Mouse (Mus musculus): ENCODE data around the gene Hadhb.
A peak's percentile ranks its signal among the peaks of the same experiment; 100 is the strongest.

Hadhb gene

DNA sequence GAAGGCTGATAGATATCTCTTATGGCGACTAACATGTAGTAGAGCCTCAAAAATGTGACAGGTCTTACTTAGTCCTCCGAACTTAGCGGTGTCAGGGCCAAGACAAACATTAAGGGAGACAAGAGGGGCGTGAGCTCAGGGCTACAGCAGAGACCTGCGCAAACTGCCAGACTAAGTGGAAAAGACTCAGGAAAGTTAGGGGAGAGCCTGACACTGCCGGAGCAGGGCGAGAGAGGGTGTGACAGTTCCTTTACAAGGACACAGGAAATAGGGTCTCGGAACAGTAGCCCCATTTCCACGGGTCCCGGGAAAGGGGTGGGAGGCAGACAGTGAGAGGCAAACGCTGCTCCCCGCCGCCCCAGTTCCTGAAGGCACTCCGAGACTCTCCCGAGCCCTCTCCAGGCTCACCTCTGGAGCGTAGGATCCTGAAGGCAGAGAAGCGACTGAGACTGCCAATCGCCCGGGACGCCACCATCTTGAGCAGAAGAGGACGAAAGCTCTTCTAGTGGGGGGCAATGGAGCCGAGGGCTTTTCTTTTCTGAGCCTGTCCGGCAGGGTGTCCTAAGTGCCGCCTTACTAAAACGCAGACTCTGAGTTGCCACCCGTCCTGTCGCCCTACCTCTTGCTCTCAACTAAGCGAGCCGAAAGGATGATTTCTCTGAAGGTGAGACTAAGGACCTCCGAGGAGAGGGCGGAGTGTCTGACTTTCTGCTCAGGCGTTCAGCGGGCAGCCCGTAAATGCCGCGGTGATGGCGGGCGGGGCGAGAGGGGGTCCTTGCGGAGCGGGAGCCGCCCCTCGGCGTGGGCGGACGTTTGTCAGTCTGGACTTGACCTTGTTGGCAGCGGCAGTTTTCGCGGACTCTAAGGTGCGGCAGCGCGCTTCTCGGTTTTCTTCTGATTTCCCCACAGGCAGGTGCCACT is at the start of gene Hadhb, which contains the start of gene Hadha:
Hadhb (plus strand) TSS at position 775 of the 921 bp plus-strand sequence.
Hadha (minus strand) TSS at position 689 of the 921 bp plus-strand sequence.
- DNase-seq (ENCODE audit: extremely low spot score, low read depth, low spot score): peak; percentile 58

DNA sequence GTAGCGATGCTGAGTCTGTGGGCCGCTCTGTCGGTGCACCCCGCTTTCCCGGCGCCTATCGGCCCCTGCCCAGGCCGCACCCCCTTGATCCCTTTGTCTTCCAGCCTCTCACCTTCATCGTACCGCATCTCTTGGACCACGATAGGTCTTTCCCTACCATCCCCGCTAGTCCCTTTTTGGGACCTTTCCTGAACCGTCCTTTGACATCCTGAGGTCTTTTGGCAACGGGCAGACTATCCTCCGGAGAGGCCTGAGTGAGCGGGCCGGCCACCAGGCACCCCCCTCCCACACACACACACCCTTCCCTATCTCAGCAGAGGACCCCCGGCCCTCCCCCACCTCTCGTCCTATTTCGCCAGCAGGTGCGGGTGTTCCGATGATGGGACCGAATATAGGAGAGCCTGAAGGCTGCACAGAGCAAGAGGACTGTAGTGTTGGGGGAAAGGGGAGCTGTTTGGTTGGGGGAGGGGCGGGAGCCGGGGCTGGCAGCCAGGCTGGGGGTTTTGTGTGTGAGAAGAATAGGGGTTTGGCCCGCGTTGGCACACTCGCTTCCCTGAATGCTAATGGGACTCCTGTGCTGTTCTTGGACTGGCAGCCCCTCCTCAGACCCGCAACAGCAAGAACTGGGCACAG is 49.3 kb upstream of the Hadhb start, which contains the start of gene 3110082J24Rik:
3110082J24Rik (minus strand) TSS at position 419 of the 633 bp plus-strand sequence.
- DNase-seq (ENCODE audit: extremely low spot score, low read depth, low spot score): no peak

DNA sequence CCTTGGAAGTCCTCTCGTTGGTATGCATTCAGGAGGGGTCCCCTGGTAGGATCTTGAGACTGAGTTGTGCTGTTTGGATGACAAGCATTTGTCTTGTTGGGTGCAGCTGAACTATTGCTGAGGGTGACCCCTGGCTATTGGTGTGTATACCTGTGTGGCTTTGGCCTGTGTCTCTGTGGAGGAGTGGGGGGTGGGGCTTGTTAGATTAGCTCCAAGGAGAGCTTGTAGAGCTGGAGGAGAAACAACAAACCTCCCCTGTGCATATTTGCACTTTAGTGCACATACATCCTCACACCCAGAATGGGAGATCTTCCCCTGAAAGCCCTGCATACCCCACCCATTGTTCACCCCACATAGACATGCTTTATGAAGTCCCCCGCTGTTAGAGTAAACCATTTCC is 48.3 kb upstream of the Hadhb start:
- DNase-seq (ENCODE audit: extremely low spot score, low read depth, low spot score): no peak

DNA sequence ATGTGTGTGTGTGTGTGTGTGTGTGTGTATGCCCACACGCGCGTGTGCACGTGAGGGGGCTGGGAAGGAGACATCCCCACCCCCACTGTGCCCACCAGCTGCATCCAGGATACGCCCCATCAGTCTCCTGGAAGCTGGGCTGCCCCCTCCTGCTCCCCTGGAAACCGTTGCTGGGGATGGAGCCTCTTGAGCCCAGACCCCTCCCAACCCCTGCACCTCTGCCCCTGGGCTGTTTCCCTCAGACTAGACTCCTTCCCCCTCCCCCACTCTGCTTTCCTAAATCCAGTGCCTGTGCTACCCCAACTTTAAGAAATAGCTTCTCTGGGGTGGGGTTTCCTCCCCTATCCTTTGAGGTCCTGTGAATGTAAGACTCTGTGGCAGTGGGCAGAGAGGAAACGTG is 47.9 kb upstream of the Hadhb start:
- no peak for DNase-seq (ENCODE audit: extremely low spot score, low read depth, low spot score)

DNA sequence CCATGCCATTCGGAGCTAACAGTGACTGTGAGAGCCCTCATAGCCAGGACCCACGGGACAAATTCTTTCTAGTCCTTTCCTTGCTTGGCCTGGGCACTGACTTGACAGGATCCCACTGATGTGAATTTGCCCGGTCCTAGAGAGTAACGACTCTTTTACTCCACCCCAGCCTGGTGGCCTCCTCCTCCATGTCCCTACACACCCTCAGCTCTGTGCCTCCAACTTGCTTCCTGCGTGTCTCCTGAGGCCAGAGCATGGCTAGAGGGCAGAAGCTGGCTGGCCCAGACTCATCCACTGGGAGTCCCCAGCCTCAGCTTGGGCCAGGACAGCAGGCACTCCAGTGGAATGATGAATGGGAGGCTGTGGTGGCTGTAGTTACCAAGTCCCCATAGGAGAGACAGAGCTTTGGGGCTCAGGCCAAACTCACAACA is 47.4 kb upstream of the Hadhb start:
- no peak for DNase-seq (ENCODE audit: extremely low spot score, low read depth, low spot score)

DNA sequence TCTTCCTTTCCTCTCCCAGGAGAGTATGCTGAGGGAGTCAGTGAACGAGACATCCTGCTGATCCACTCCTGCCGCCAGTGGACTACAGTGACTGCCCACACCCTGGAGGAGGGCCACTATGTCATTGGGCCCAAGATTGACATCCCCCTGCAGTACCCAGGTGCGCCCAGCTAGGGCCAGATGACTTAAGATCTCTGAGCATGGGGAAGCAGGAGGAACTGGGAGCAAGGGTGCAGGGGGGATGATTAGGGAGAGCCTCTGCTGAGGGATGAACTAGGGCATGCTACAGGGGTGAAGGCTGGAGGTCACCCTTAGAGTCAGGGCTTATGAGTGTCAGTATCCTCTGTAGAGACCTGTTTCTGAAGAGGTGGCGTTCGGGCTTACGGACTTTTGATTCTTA is 46.8 kb upstream of the Hadhb start:
- no peak for DNase-seq (ENCODE audit: extremely low spot score, low read depth, low spot score)

DNA sequence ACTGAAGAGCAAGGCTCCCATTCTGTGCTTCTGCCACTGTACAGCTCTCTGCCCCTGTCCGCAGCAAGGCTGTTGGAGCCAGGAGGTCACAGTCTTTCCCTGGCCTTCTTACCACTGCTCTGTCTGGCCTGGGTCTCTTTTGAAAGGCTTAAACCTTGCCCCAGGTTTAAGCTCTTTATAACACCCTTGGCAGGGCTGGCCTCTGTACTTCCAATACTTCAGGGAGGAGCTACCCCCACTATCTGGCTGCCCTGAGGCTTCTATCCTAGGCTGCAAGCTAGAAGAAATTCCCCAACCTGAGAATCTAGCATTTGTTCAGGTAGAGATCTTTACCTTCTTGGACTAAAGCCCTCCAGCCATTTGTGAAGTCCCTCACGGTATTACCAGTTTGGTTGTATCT is 45.1 kb upstream of the Hadhb start:
- DNase-seq (ENCODE audit: extremely low spot score, low read depth, low spot score): no peak

DNA sequence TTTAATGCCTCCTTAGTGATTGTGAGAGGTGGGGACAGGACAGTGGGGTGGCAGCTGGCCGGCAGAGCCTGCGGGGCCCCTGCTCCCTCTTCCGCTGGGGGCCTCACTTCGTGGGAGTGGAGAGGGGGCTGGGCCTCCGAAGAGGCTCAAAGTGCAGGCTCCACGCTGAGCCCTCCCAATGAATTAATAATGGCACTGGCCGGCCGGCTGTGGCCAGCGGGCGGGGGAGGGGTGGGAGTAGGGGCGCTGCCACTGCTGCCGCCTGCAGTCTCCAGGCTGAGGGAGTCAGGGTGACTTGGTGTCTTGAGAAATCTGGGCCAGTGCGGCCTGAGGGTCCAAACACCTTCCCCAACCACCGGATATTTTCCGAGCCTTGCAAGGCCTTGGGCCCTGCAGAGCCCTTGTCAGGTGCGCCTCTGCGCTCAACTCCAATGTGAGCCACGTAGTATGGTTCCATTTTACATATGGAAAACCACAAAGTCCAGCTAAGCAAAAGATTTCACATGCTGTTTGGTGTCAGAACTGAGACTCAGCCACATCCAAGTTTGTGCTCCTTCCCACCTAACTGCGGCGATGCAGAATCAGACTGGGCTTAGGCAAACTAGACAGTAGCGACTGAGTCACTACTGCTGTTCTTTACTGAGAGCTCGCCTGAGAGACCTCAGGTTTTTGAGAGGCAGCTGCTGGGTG is 44.5 kb upstream of the Hadhb start:
- no peak for DNase-seq (ENCODE audit: extremely low spot score, low read depth, low spot score)

DNA sequence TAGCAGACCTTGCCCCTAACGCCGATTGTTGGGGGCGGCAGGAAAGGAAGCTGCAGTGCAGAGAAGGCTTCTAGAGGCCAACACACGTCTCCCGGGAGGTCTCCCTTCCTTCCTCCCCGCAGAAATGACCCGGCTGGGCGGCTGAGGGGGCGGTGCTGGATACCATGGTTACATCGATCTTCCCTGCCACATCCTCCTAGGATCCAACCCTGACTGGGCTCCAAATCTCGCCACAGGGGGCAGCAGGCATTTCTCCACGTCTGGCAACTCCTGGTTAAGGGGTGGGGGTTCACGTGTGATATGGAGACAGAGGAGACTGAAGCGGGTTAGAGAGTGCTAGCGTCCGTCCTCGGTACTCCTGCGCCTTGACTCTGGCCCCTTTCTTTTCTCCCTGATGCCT is 43.9 kb upstream of the Hadhb start:
- DNase-seq (ENCODE audit: extremely low spot score, low read depth, low spot score): no peak

DNA sequence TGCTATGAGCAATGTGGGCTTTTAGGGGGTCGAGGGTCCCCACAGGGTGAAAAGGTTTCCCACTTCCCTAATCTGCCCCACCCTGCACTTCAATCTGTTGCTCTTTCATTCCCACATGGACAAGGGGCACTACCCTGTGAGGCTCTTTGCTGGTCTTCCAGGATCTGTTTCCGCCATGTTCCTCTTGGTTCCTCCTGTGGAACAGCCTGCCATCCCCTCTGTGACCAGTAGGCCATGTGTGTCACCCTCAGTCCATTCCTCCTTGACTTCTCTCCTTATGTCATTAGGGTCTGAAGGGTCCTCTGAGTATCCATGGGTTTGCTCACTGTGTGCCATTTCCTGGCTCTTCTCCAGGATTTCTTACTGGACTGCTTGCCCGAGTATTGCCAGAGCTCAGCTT is 43.3 kb upstream of the Hadhb start:
- no peak for DNase-seq (ENCODE audit: extremely low spot score, low read depth, low spot score)

DNA sequence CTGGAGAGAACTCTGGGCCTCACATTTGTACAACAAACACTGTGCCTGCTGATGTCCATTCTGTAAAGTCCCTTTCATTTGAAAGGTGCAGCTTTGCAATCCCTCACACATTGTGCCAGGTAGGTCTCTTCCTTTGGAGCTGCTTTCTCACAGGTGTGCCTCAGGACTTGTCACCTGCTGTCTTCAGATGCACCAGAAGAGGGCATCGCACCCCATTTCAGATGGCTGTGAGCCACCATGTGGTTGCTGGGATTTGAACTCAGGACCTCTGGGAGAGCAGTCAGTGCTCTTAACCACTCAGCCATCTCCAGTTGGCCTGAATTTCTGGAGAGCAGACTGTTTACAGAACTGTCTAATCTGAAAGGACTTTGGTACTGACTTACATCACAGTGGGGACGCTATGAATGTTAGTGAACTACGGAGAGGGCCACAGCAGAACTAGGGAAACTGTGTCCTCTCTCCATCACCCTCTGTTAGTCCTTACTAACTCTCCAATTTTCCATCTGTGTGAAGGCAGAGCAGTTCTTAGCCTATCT is 42.4 kb upstream of the Hadhb start:
- DNase-seq (ENCODE audit: extremely low spot score, low read depth, low spot score): no peak

DNA sequence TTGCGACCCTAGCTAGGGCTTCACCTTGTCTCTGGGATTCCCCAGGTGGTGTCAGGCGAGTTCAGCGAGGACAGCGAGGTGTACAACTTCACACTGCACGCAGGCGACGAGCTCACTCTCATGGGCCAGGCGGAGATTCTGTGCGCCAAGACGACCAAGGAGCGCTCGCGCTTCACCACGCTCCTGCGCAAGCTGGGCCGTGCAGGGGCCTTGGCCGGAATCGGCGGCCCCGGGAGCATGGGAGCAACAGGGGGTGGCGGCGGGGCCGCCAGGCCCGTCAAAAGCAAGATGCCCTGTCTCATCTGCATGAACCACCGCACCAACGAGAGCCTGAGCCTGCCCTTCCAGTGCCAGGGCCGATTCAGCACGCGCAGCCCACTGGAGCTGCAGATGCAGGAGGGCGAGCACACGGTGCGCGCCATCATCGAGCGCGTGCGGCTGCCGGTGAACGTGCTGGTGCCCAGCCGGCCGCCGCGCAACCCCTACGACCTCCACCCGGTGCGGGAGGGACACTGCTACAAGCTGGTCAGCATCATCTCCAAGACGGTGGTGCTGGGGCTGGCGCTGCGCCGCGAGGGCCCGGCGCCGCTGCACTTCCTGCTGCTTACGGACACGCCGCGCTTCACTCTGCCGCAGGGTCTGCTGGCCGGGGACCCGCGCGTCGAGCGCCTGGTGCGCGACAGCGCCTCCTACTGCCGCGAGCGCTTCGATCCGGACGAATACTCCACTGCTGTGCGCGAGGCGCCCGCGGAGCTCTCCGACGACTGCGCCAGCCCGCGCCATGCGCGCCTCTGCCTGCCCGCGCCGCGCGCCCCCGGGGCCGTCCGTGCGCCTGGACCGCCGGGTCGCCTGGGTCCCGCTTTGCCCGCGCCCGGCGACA is 40.9 kb upstream of the Hadhb start:
- DNase-seq (ENCODE audit: extremely low spot score, low read depth, low spot score): no peak

DNA sequence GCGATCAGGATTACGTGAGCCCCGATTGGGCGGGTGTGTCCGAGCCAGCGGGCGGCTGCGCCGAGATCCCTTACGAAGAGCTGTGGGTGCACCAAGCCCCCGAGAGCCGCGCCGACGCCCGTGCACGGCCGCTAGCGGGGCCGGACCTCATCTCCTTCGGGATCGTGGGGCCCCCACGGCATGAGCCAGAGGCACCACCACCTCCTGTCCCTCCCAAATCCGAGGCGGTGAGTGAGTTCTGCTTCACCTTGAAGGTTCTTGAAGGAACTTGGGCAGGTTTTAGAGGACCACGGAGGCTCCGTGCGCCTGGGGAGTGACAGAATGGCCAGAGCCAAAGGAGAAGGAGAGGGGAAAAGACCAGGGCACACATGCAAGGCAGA is 40.3 kb upstream of the Hadhb start:
- no peak for DNase-seq (ENCODE audit: extremely low spot score, low read depth, low spot score)

DNA sequence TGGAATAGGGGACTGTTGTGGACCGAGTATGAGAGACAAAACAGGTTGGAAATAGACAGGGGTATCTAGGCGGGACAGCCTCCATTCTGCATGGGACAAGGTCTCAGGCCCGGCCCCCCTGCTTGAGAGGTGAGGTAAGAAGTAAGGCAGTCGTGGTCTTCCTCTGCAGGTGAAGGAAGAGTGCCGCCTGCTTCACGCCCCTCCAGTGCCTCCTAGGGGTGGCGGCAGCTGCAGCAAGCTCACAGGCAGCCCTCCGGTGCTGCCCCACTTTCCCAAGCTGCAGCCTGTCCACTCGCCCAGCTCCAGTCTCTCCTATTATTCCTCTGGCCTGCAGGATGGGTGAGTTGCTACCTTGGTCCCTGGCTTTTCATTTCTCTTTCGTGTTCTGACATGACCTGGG is 39.3 kb upstream of the Hadhb start:
- DNase-seq (ENCODE audit: extremely low spot score, low read depth, low spot score): no peak

DNA sequence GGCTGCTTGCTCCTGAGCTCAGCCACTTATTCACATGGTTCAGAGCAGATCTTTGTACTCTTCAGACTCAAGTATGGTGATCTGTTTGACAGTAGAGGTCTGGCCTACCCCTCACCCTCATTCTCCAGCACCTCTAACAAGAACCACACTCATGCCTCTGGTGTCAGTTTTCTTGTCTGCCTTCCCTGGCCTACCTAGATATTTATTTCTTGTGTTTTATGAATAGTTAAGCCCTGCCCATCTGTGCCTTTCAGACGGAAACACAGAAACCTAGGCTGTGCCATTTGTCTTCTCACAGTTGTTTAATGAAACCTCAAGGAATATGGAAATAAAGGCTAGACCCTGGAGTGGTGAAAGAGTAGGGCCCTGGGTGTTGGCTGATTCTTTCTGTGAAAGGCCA is 37.0 kb upstream of the Hadhb start:
- DNase-seq (ENCODE audit: extremely low spot score, low read depth, low spot score): no peak

DNA sequence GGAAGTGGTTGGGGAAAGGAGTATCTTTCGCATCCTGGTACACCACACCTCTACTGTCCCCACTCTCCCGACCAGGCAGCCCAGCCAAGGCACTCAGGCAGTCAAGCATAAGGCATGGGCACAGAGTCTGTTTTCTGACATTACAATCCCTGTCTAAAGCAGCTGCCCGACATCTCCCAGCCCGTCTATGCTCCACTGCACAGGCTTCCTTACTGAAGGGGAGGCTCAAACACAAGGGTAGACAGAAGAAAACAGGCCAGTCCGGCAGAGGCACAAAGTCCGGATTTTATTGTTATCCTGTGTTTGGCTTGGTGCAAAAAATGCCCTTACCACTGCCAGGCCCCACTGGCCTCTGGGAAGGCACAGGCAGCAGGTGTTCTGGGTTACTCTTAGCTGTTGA is 35.9 kb upstream of the Hadhb start:
- DNase-seq (ENCODE audit: extremely low spot score, low read depth, low spot score): no peak

DNA sequence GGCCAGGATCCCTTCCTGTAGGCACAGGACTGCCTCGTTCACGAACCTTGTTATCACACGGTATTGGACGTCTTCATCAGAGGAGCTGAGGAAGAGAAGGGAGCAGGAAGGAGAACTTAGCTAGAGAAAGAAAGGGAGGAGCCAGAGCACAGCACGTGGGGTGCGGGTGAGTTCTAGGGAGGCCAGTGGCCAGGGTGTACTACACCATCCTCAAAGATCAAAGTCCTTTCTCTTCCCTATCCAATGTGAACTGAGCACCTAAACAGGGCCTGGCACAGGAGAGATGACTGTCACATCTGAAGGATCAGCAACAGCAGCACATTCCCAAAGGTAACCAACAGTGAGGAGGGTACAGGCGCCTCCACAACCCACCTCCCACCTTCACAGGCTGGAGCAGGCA is 34.9 kb upstream of the Hadhb start:
- DNase-seq (ENCODE audit: extremely low spot score, low read depth, low spot score): no peak

DNA sequence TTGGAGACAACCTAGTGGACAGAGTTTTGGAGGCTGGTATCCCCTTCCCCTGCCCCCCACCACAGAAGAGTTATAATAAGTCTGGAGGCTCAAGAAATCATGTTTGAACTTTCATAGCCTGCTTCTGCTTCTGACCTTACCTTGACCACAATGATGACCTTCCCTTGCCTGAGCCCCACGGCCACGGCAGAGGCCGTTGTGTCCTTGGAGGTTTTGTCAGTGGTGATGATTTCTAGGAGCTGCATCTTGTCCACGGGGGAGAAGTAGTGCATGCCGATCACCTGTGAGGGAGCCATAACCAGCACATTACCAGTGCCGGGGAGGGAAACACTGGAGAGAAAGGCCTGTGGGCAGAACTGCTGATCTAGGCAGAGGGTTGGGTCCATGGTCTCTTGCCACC is 32.6 kb upstream of the Hadhb start:
- DNase-seq (ENCODE audit: extremely low spot score, low read depth, low spot score): no peak

DNA sequence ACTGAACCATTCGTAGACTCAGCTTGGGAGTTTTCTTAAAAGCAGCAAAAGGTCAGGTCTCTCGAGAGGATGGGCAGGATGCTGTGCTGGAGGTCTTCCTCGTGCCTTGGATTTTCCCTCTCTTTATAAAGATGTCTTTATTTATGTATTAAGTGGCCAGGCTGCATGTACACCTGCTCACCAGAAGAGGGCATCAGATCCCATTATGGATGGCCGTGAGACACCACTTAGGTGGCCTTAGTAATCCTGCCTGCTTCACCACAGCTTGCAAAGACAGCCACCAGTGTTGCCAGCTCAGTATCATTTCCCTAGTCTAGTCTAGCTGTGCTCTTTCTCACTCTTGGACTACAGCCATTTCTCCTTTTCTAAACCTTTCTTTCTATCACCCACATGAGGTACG is 29.5 kb upstream of the Hadhb start:
- DNase-seq (ENCODE audit: extremely low spot score, low read depth, low spot score): no peak

DNA sequence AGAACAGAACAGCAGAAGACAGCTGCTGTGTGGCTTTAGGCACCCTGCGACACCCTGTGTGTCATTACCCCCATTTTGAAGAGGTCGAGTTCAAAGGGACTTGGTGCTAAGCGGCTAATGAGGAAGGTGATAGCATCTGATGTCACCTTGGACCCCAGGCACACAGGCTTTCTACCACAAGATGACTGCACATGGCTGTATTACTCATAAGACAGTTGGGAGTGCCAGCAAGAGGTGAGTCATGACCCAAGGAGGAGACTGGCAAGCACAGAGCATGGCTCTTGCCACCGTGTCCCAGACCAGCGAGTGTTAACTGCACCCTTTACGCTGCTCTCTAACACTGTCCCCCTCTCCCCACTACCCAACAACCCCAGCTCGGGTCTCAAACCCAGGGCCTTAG is 28.3 kb upstream of the Hadhb start:
- DNase-seq (ENCODE audit: extremely low spot score, low read depth, low spot score): no peak
